Mouse (Mus musculus): ENCODE measurements around the gene Rbp7. TPM values are rescaled to one million over a fixed set of nuclear protein-coding genes. Genes with fewer than 3 reads are reported as not detected.

The Rbp7 gene
- polyA plus RNA-seq, 1 experiment from 2014 or later = not detected

DNA sequence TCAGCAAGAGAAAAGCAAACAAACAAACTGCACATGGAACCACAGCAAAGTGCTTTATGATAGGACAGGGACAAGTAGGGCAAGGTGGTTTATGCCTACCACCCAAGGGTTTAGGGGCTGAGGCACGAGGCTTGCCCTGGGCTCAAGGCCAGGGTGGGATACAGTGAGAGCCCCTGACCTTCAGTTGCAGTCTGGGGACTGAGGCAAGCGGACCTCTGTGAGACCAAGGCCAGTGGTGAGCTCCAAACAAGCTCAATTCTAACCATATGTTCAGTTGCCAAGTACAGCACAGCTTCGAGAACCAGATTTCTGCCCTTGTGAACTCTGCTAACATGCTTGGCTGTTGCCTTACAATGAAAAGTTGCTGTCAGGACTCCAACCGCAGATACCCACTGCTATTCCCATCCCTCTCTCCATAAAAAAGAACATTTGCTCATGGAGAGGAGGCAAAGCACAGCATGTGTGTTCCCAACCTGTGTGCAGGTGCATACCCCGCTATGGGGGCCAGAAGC lies 36.9 kb downstream of the Rbp7 start:
- Histone ChIP-seq H3K4me1 (replicated peaks) (peaks cover 78% of the 10 kb centered on the region), H3K27me3 (no peaks in the 10 kb centered on the region), H3K27ac (no peak overlapping the region), H3K4me2 (no peak overlapping the region), H3K9me3 (no peaks in the 10 kb centered on the region), H3K9ac (no peak overlapping the region), H3K4me3 (no peak overlapping the region), H3K36me3 (no peaks in the 10 kb centered on the region)
- 83% methylated on average over 5 of the region's 5 CpGs for WGBS
- ATAC-seq (ENCODE audit: low FRiP score) = no peak

DNA sequence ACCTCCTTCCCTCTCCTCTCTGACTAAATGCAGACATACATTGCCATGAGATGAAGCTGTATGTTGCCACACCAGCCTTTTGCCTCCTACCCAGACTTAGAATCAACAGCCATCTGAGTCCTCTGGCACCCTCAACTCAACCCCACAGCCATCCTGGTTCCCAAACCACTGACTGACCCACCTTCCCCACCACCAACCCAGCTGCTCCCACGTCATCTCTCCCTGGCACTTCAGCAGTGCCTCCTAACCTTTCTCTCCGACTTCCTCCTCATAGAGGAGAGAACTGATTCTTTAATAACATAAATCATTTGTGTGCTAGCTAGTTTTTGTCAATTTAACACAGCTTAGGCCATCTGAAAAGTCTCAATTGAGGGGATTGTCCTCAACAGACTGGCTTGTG lies 37.8 kb downstream of the Rbp7 start:
- Histone ChIP-seq H3K36me3 (no peaks in the 10 kb centered on the region; the same call in 1 of the 2 replicates), H3K9me3 (no peaks in the 10 kb centered on the region), H3K9ac (no peak overlapping the region), H3K4me3 (no peak overlapping the region), H3K27ac (no peak overlapping the region), H3K4me1 (replicated peaks) (peaks cover 69% of the 10 kb centered on the region), H3K27me3 (no peaks in the 10 kb centered on the region), H3K4me2 (no peak overlapping the region)
- ATAC-seq (ENCODE audit: low FRiP score) = no peak
- WGBS = 86% methylated on average over 2 of the region's 2 CpGs

DNA sequence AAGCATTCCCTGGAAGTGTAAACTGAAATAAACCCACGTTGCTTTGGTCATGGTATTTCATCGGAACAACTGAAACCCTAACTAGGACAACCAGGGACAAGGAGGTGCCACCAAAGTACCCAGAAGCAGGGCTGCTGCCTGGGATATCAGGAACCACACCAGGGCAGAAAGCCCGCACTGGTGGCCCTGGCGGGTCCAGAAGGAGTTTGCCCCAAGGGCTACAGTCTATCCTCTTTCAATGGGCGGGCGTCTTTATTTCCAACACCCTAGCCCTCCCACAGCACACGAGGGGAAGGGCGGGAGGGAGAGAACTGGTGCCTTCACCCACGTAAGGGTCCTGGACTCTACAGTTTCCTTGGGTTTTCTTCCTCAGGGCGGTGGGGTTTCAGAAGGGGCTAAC lies 38.4 kb downstream of the Rbp7 start:
- Histone ChIP-seq H3K9ac (peak overlapping the region; percentile 39; the same call in 1 of the 2 replicates), H3K27ac (peak overlapping the region; percentile 66; the same call in 1 of the 2 replicates)
- 78% methylated on average over 10 of the region's 10 CpGs for WGBS

DNA sequence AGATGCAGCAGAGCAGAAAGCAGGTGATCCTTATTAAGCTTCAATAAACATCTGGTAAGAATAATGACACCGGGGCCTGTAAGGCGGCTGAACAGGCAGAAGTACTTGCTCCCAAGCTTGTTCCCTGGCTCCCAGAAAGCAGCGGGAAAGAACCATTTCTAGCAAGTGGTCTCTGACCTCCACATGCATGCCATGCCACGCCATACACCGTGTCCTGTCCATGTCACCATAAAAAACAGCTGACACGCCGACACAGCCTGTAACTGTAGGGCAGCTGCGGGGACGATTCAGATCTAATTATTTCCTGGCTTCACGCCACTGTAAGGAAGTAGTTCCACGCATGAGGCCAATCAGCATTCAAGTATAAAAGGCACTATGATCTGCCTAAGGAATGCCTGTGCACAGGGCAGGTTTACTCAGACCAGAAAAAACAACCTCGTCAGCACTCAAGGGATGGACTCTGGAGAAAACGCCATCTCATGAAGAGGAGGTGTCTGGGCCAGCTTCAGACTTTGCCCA lies 39.1 kb downstream of the Rbp7 start:
- Histone ChIP-seq H3K36me3 (no peaks in the 10 kb centered on the region; the same call in 1 of the 2 replicates), H3K9me3 (no peaks in the 10 kb centered on the region), H3K9ac (no peak overlapping the region), H3K4me1 (replicated peaks) (peaks cover 56% of the 10 kb centered on the region), H3K27ac (peak overlapping the region; percentile 66), H3K27me3 (no peaks in the 10 kb centered on the region), H3K4me2 (0 out of 2 replicates have a peak overlapping the region, but pooled peaks have one; percentile 13), H3K4me3 (no peak overlapping the region)
- 45% methylated on average over 13 of the region's 13 CpGs for WGBS
- ATAC-seq (ENCODE audit: low FRiP score) = peak; percentile 51; the same call in 1 of the 2 replicates

More for the DNA sequence above, 38.4 kb downstream of the Rbp7 start:
- Histone ChIP-seq H3K4me2 (no peak overlapping the region), H3K9me3 (no peaks in the 10 kb centered on the region), H3K27me3 (no peaks in the 10 kb centered on the region), H3K36me3 (no peaks in the 10 kb centered on the region; the same call in 1 of the 2 replicates), H3K4me3 (no peak overlapping the region), H3K4me1 (replicated peaks) (peaks cover 63% of the 10 kb centered on the region)
- no peak for ATAC-seq (ENCODE audit: low FRiP score)

DNA sequence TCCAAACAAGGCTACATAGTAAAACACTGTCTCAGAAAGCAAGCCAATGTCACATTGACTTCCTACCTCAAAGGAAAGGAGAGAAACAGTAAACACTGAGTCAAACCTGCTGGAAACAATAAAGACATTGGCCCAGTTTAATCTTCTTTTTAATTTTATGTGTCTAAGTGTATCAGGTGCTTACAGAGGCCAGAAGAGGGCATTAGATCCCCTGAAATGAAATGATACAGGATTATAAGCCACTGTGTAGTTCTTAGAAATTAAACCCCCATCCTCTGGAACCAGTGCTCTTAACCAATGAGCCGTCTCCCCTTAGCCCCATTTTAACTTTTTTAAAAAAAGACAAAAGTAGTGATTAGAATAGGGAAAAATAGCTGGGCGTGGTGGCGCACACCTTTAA lies 40.5 kb downstream of the Rbp7 start:
- WGBS = 94% methylated on average over 3 of the region's 3 CpGs
- H3K27ac ChIP-seq = 0 out of 2 replicates have a peak overlapping the region, but pooled peaks have one; percentile 12
- H3K4me1 ChIP-seq (replicated peaks) = peaks cover 47% of the 10 kb centered on the region
- H3K9me3 ChIP-seq = no peaks in the 10 kb centered on the region
- no peak overlapping the region for H3K9ac ChIP-seq
- ATAC-seq (ENCODE audit: low FRiP score) = no peak
- peaks cover 4% of the 10 kb centered on the region for H3K36me3 ChIP-seq
- no peaks in the 10 kb centered on the region for H3K27me3 ChIP-seq
- H3K4me3 ChIP-seq = no peak overlapping the region
- H3K4me2 ChIP-seq = no peak overlapping the region

DNA sequence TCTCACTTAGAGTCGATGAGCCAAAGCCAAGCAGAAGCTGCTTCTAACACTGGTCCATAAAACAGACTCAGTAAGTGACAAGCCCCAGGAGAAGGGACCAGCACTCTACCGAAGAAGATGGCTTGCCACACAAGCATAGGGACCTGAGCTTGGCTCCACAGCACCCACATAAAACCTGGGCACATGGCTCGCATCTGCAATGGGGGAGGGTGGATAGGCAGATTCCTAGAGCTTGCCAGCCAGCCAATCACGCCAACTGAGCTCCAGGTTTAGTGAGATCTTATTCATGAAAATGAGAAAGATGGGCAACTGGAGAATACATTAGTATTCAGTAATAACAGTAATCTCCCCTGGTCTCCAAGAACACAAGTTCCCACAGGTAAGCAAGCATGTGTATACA lies 45.0 kb downstream of the Rbp7 start:
- Histone ChIP-seq H3K27ac (no peak overlapping the region), H3K9ac (no peak overlapping the region), H3K4me1 (replicated peaks) (peaks cover 26% of the 10 kb centered on the region), H3K27me3 (no peaks in the 10 kb centered on the region), H3K4me2 (no peak overlapping the region), H3K4me3 (no peak overlapping the region), H3K9me3 (no peaks in the 10 kb centered on the region), H3K36me3 (peaks cover 4% of the 10 kb centered on the region)
- ATAC-seq (ENCODE audit: low FRiP score) = no peak
- 96% methylated on average over 4 of the region's 4 CpGs for WGBS

DNA sequence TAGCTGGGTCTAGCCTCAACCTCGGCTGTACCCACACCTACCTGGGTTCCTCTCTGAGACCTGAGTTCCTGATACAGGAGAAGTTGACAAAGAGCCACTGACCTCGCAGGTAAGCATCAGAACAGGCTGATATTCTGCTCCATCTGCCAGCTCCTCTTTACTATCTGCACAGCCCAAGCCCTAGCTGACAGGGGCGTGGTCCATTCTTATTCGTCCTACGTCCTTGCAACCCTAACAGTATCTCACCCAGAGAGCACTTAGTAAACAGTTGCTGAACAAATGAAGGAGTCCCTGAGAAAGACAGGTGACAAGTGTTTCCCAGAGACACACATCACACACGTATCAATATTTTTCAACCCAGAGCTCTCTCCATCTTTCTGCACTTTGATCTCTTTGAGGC lies 46.4 kb downstream of the Rbp7 start:
- ATAC-seq (ENCODE audit: low FRiP score) = no peak
- Histone ChIP-seq H3K27ac (no peak overlapping the region), H3K9me3 (no peaks in the 10 kb centered on the region), H3K4me2 (no peak overlapping the region), H3K9ac (no peak overlapping the region), H3K36me3 (peaks cover 4% of the 10 kb centered on the region), H3K4me3 (no peak overlapping the region), H3K4me1 (replicated peaks) (peaks cover 35% of the 10 kb centered on the region), H3K27me3 (no peaks in the 10 kb centered on the region)
- 91% methylated on average over 6 of the region's 6 CpGs for WGBS

DNA sequence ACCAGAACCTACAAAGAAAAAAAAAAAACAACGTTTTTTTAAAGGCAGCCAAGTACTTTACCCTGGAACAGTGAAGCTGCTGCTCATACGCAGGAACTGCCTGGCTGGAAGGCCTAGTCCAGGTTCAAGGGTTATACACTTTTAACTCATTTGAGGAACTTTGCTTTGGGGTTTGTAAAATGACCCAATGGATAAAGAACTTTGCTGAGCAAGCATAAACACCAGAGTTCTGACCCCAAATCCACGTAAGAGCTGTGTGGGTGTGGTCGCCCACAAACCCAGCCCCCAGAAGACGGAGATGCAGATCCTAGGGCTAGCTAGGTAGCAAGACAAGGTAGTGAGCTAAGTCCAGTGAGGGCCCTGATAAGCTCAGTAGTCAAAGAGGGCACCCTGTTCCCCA lies 47.3 kb downstream of the Rbp7 start:
- H3K9ac ChIP-seq = no peak overlapping the region
- ATAC-seq (ENCODE audit: low FRiP score) = no peak
- H3K9me3 ChIP-seq = no peaks in the 10 kb centered on the region
- H3K4me2 ChIP-seq = no peak overlapping the region
- WGBS = 93% methylated on average over 5 of the region's 5 CpGs
- no peak overlapping the region for H3K4me3 ChIP-seq
- no peak overlapping the region for H3K27ac ChIP-seq
- H3K4me1 ChIP-seq (replicated peaks) = peaks cover 40% of the 10 kb centered on the region
- H3K36me3 ChIP-seq = peaks cover 4% of the 10 kb centered on the region
- H3K27me3 ChIP-seq = no peaks in the 10 kb centered on the region

DNA sequence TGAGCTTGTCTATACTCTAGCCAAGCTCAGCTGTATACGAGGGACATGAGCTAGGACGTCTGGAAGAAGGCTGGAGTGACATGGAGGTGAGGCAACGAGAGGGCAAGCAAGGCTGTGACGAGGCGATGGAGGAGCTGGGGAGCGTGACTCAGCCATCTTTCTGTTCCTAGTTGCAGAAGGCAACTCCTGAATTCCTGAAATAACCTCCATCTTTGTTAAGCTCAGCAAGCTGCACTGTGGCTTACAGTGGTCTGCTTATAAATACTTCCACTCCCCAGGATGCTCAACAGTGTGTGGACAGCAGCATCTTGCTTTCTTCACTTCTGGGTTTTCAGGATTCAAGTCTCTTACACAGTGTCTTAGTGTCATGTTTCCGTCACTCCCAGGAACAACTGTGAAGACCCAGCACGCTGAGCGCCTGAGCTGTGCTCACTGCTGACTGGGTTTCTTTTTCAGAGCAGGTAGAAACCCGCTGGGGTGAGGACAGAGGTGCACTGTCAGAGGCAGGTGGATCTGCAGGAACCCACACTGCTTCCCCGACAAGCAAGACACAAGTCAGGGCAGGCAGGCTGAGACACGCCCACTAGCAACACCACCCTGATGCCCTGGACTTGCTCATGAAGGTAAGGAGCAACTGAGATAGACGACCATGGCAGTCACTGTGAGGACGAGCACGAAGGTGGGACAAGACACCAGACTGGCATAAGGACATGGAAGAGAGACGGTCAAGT lies 48.9 kb downstream of the Rbp7 start:
- Histone ChIP-seq H3K4me1 (replicated peaks) (peaks cover 42% of the 10 kb centered on the region), H3K4me3 (no peak overlapping the region), H3K27me3 (no peaks in the 10 kb centered on the region), H3K36me3 (peaks cover 4% of the 10 kb centered on the region), H3K9me3 (no peaks in the 10 kb centered on the region), H3K4me2 (no peak overlapping the region), H3K9ac (no peak overlapping the region), H3K27ac (0 out of 2 replicates have a peak overlapping the region, but pooled peaks have one; percentile 13)
- no peak for ATAC-seq (ENCODE audit: low FRiP score)
- 84% methylated on average over 16 of the region's 16 CpGs for WGBS

DNA sequence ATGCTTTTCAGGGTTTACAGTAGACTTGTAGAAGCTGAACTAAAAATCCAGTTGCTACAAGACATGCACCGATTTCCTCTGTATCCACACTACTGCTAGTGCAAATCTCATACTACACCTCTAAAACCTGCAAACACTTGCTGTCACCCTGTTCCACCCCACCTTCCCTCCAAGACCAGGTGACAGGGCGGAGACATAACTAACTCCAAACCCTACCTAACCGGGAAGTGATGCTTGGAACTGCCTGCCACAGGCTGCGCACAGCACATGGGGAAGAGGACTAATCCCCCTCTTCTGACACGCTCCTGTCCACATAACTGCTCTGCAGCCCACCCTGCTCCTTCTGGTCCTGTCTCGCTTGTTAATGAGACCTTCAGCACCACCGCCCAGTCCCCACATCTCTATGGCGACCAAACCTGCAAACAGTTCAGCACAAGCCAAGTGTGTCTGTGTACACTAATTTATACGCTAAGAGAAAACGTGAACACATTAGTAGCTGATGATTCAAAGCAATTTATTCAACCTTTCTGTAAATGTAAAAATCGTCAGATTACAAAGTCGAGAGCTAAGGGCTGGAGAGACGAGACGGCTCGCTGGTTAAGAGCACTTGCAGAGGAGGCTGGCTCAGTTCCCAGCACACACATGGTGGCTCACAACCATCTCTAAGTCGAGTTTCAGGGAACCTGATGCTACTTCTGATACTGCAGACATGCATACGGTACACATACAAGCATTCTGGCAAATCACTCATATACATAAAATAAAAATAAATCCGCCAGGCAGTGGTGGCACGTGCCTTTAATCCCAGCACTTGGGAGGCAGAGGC lies 49.9 kb downstream of the Rbp7 start:
- Histone ChIP-seq H3K9ac (no peak overlapping the region), H3K27me3 (no peaks in the 10 kb centered on the region), H3K4me2 (no peak overlapping the region), H3K9me3 (no peaks in the 10 kb centered on the region), H3K36me3 (no peaks in the 10 kb centered on the region), H3K4me3 (no peak overlapping the region), H3K4me1 (replicated peaks) (peaks cover 44% of the 10 kb centered on the region), H3K27ac (peak overlapping the region; percentile 18; the same call in 1 of the 2 replicates)
- peak; percentile 53; the same call in 1 of the 2 replicates for ATAC-seq (ENCODE audit: low FRiP score)
- WGBS = 58% methylated on average over 19 of the region's 19 CpGs

DNA sequence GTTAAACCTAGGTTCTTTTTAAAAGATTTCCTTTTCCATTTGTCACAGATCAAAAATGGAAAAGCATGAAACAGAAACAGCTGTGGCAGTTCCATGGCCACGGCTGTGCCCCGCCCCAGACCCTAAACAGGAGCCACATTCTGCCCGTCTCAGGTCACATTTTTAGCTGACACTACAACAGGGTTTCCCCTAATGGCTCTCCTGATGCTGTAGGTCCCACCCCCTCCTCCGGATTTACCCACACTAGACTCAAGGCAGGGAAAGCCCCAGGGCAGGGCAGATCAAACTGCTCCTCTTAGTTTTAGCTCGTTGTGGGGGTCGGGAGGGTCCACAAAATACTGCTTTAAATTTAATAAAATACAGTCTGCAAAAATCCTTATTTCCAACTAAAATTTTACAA lies 51.7 kb downstream of the Rbp7 start:
- no peak overlapping the region for H3K27ac ChIP-seq
- H3K27me3 ChIP-seq = no peaks in the 10 kb centered on the region
- peaks cover 45% of the 10 kb centered on the region for H3K4me1 ChIP-seq (replicated peaks)
- ATAC-seq (ENCODE audit: low FRiP score) = no peak
- no peak overlapping the region for H3K9ac ChIP-seq
- WGBS = 48% methylated on average over 6 of the region's 6 CpGs
- H3K4me2 ChIP-seq = no peak overlapping the region
- peaks cover 7% of the 10 kb centered on the region for H3K36me3 ChIP-seq
- H3K9me3 ChIP-seq = no peaks in the 10 kb centered on the region
- H3K4me3 ChIP-seq = no peak overlapping the region

DNA sequence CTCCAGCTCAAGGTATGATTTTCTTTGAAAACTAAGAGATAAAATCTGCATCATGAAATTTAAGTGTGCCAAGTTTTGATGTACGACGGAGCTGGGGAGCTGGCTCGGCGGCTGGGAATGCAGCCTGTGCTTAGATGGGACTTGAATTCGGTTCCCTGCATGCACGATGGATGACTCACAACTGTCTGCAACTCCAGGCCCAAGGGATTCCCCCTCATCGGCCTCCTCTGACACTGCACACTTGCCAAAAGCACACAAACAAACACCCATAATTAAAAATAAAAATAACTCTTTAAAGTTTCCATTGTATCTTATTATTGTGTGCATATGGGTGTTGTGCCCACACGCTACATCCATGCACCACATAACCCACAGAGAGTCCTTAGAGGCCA lies 53.2 kb downstream of the Rbp7 start:
- Histone ChIP-seq H3K9ac (no peak overlapping the region), H3K27ac (no peak overlapping the region), H3K4me2 (no peak overlapping the region), H3K9me3 (no peaks in the 10 kb centered on the region), H3K4me1 (replicated peaks) (peaks cover 45% of the 10 kb centered on the region), H3K27me3 (no peaks in the 10 kb centered on the region), H3K4me3 (no peak overlapping the region), H3K36me3 (peaks cover 22% of the 10 kb centered on the region)
- ATAC-seq (ENCODE audit: low FRiP score) = no peak
- 87% methylated on average over 8 of the region's 8 CpGs for WGBS
